Mouse (Mus musculus): Measurements from ENCODE around the gene Tulp4. TPM values are rescaled to one million over a fixed set of nuclear protein-coding genes. Genes with fewer than 3 reads are reported as not detected.
"Not testable (repeated sequence)": the region's sequence is repeated elsewhere in the genome, so short reads cannot be mapped to it uniquely, and the experiment has no call there.

The Tulp4 gene
- polyA plus RNA-seq, 1 experiment from 2014 or later: 100 TPM

DNA sequence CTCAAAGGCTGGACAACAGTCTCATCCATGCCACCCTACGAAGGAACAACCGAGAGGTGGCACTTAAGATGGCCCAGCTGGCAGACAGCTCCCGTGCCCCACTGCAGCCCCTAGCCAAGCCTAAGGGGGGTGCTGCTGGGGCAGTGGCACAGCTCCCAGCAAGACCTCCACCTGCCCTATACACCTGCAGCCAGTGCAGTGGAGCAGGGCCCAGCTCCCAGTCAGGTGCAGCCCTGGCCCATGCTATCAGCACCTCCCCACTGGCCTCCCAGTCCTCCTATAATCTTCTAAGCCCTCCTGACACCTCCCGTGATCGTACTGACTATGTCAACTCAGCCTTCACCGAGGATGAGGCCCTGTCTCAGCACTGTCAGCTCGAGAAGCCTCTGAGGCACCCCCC lies 126.4 kb downstream of the Tulp4 start:
- no CpG with 5 or more reads among the region's 7 CpGs for WGBS
- not testable (repeated sequence) for H3K4me2 ChIP-seq (replicated peaks; ENCODE audit: low read depth, low read length); H3K27me3 ChIP-seq (ENCODE audit: control insufficient read depth, insufficient read depth, low read length); H3K36me3 ChIP-seq (ENCODE audit: control insufficient read depth, insufficient read depth, low read length); H3K27ac ChIP-seq (ENCODE audit: low read length); H3K4me1 ChIP-seq (ENCODE audit: control insufficient read depth, insufficient read depth, low read length); H3K4me3 ChIP-seq (ENCODE audit: low read depth, low read length); H3K9ac ChIP-seq (replicated peaks; ENCODE audit: low read depth, low read length); H3K9me3 ChIP-seq (ENCODE audit: control insufficient read depth, low read depth, low read length)
- ATAC-seq (ENCODE audit: insufficient number of reproducible peaks, insufficient read depth, low FRiP score, low read depth): 0 out of 2 replicates have a peak, but pooled peaks have one; percentile 33

DNA sequence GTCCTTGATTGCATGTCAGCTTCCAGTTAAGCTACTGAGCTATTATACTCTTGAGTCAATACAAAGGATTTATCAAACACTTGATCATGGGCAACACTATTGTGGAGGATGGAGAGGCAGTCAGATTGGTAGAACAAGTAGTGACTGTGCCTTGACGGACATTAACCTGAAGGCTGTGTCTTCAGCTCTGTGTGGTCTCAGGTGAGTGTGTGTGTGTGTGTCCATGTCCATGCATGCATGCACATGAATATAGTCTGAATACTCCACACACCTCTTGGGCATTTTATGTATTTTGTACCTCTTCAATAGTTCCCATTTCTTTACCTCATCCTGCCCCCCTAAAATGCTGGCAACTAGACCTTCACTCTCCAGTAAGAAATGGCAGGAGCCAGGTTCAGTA lies 145.1 kb downstream of the Tulp4 start:
- not testable (repeated sequence) for H3K36me3 ChIP-seq (ENCODE audit: control insufficient read depth, insufficient read depth, low read length); H3K4me3 ChIP-seq (ENCODE audit: low read depth, low read length); H3K27me3 ChIP-seq (ENCODE audit: control insufficient read depth, insufficient read depth, low read length); ATAC-seq (ENCODE audit: insufficient number of reproducible peaks, insufficient read depth, low FRiP score, low read depth); H3K4me2 ChIP-seq (replicated peaks; ENCODE audit: low read depth, low read length); H3K27ac ChIP-seq (ENCODE audit: low read length); H3K9ac ChIP-seq (replicated peaks; ENCODE audit: low read depth, low read length); H3K4me1 ChIP-seq (ENCODE audit: control insufficient read depth, insufficient read depth, low read length); H3K9me3 ChIP-seq (ENCODE audit: control insufficient read depth, low read depth, low read length)
- WGBS: 80% methylated on average over 1 of the region's 1 CpGs

DNA sequence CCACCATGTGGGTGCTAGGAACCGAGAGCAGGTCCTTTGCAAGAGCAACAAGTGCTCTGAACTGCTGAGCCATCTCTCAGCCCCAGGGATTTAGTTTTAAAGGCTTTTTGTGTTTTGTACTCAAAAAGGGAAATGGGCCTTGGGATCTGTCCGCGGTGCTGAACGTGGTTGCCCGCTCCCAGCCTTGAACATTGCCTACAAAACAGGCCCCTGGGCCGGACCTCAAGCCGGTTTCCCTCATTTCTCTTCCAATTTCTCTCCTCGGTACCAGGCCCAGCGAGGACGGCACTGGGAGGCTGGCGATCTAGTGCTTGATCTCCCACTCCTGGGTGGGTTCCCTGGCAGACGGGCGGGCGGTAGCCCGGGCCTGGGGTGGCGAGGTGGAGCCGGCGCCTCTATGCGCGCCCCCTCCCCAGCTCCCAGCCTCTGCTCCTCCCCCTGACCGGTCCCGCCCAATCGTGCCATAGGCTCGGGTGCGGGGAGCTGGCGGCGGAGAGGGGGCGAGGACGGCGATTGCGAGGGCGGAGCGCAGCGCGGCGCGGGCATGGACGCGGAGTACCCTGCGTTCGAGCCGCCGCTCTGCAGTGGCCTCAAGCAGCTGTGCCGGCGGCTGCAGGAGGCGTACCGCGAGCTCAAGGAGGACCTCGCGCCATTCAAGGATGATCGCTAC lies 150.3 kb downstream of the Tulp4 start, which contains the start of gene Tmem181a:
Gene Tmem181a (plus strand): TSS at position 461 of the 670 bp plus-strand sequence.
- peak within 1 kb of the TSS; percentile 27; the same call in 1 of the 2 replicates for H3K4me2 ChIP-seq (replicated peaks; ENCODE audit: low read depth, low read length)
- not testable (repeated sequence) for H3K4me3 ChIP-seq (ENCODE audit: low read depth, low read length); H3K36me3 ChIP-seq (ENCODE audit: control insufficient read depth, insufficient read depth, low read length); H3K27me3 ChIP-seq (ENCODE audit: control insufficient read depth, insufficient read depth, low read length); H3K9me3 ChIP-seq (ENCODE audit: control insufficient read depth, low read depth, low read length); H3K27ac ChIP-seq (ENCODE audit: low read length); H3K9ac ChIP-seq (replicated peaks; ENCODE audit: low read depth, low read length); H3K4me1 ChIP-seq (ENCODE audit: control insufficient read depth, insufficient read depth, low read length)
- peak; percentile 76 for ATAC-seq (ENCODE audit: insufficient number of reproducible peaks, insufficient read depth, low FRiP score, low read depth)
- 3% methylated on average over 5 of the region's 51 CpGs for WGBS

DNA sequence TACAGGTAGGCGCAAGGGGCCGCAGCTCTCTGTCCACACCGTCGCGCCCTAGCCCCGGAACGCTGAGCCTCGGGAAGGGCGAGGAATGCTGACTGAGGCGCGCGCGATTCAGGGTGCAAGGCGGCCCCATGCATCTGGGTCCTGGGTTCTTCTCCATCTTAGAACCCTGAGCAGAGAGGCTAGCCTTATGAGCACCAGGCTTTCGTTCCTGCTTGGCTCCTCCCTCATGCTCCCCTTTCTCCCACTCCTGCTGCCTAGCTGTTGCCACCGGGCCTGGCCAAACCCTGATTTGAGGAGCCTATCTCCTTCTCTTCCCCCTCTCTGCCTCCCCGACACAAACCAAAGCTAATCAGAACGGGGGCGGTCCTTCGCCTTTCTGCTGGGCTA lies 150.8 kb downstream of the Tulp4 start:
- ATAC-seq (ENCODE audit: insufficient number of reproducible peaks, insufficient read depth, low FRiP score, low read depth); H3K9ac ChIP-seq (replicated peaks; ENCODE audit: low read depth, low read length); H3K36me3 ChIP-seq (ENCODE audit: control insufficient read depth, insufficient read depth, low read length); H3K9me3 ChIP-seq (ENCODE audit: control insufficient read depth, low read depth, low read length); H3K4me3 ChIP-seq (ENCODE audit: low read depth, low read length); H3K27ac ChIP-seq (ENCODE audit: low read length); H3K27me3 ChIP-seq (ENCODE audit: control insufficient read depth, insufficient read depth, low read length); H3K4me1 ChIP-seq (ENCODE audit: control insufficient read depth, insufficient read depth, low read length): not testable (repeated sequence)
- 0% methylated on average over 8 of the region's 20 CpGs for WGBS
- 0 out of 2 replicates have a peak overlapping the region, but pooled peaks have one; percentile 27 for H3K4me2 ChIP-seq (replicated peaks; ENCODE audit: low read depth, low read length)

DNA sequence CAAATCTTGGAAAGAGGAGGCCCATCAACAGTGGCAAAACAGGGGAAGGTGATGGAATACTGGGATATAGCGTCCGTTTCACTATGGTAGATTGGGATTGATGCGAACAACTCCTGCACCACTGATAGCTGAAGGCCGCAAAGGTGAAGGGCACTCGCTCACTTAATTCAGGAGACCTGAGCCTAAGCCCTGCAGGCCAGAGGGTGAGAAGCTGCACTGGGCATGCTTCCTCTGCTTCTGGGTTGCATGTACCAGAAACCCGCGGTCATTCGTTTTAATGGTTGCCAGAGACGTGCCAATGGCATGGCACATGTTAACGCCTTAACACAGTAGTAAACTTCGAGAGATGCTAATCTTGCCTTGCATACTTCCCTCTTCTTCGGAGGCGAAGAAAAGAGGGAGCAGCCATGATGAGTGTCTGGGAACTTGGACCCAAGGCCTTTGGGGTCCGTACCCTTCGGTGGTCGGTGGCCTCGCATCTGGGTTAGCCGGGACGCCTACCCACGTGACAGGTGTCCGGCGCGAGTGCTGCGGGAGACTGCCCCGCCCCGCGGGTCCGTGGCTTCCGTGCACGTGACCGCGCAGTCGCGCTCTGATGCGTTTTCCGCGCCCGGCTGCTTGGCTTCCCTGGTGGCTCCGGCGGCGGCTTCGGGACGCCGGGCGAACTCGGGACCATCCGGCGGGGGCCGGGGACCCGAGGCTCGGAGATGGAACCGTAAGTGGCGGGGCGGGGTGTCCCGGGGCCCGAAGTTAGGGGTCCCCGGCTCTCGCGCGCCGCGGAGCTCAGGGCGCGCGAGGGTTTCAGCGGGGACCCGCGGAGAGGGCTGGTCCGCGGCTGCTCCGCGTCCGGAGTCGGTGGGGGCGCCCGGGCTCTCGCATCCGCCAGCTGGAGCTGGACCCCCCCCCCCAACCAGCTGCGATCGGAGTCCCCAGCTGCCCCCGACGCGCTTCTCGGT lies 163.9 kb downstream of the Tulp4 start:
- not testable (repeated sequence) for H3K9me3 ChIP-seq (ENCODE audit: control insufficient read depth, low read depth, low read length); H3K27ac ChIP-seq (ENCODE audit: low read length); H3K9ac ChIP-seq (replicated peaks; ENCODE audit: low read depth, low read length); H3K4me1 ChIP-seq (ENCODE audit: control insufficient read depth, insufficient read depth, low read length); H3K36me3 ChIP-seq (ENCODE audit: control insufficient read depth, insufficient read depth, low read length); H3K27me3 ChIP-seq (ENCODE audit: control insufficient read depth, insufficient read depth, low read length)
- peak; percentile 79 for ATAC-seq (ENCODE audit: insufficient number of reproducible peaks, insufficient read depth, low FRiP score, low read depth)
- Histone ChIP-seq H3K4me3 (ENCODE audit: low read depth, low read length) (peak overlapping the region; percentile 41), H3K4me2 (replicated peaks; ENCODE audit: low read depth, low read length) (peak overlapping the region; percentile 44)
- WGBS: 2% methylated on average over 57 of the region's 84 CpGs

DNA sequence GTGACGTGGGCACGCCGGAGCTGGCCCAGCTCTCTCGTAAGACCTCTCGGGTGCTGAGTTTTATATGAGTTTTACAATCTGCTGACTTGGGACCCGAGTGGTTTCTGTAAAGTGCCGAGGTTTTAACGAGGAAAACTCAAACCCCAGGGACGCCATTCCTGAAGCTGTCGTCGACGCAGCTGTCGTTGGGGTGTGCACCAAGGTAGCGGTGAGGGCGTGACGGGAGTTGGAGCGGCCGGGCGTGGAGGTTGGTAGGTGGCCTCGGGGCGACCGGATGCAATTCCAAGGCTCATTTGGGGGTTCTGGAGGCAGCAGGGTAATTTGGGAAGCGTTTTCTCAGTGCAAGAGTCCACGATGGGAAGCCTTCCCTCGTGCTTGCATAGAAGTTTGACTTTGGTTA lies 164.6 kb downstream of the Tulp4 start:
- H3K4me1 ChIP-seq (ENCODE audit: control insufficient read depth, insufficient read depth, low read length); H3K9me3 ChIP-seq (ENCODE audit: control insufficient read depth, low read depth, low read length); H3K36me3 ChIP-seq (ENCODE audit: control insufficient read depth, insufficient read depth, low read length); H3K27me3 ChIP-seq (ENCODE audit: control insufficient read depth, insufficient read depth, low read length); H3K9ac ChIP-seq (replicated peaks; ENCODE audit: low read depth, low read length); ATAC-seq (ENCODE audit: insufficient number of reproducible peaks, insufficient read depth, low FRiP score, low read depth); H3K27ac ChIP-seq (ENCODE audit: low read length): not testable (repeated sequence)
- H3K4me2 ChIP-seq (replicated peaks; ENCODE audit: low read depth, low read length): peak overlapping the region; percentile 44
- peak overlapping the region; percentile 41 for H3K4me3 ChIP-seq (ENCODE audit: low read depth, low read length)
- under 1% methylated on average over 22 of the region's 25 CpGs for WGBS

DNA sequence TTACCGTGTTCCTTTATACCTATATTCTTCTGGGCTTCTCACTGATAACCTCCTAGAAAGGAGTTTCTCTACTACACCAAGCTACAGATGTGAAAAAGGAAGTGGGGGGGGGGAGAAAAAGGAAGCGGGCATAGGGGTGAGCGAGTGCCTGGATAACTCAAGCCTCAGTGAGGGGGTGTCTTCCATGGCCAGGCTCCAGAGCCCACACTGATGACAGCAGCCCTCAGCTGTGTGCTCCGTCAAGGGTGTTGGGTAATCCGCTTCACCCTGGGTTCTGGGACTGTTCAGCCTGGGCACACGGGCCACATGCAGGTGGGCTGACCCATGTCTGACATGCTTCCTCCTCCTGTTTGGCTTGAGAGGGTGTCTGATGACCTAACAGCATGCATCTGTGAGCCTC lies 165.7 kb downstream of the Tulp4 start:
- ATAC-seq (ENCODE audit: insufficient number of reproducible peaks, insufficient read depth, low FRiP score, low read depth); H3K4me3 ChIP-seq (ENCODE audit: low read depth, low read length); H3K27ac ChIP-seq (ENCODE audit: low read length); H3K27me3 ChIP-seq (ENCODE audit: control insufficient read depth, insufficient read depth, low read length); H3K9ac ChIP-seq (replicated peaks; ENCODE audit: low read depth, low read length); H3K4me1 ChIP-seq (ENCODE audit: control insufficient read depth, insufficient read depth, low read length); H3K4me2 ChIP-seq (replicated peaks; ENCODE audit: low read depth, low read length); H3K9me3 ChIP-seq (ENCODE audit: control insufficient read depth, low read depth, low read length); H3K36me3 ChIP-seq (ENCODE audit: control insufficient read depth, insufficient read depth, low read length): not testable (repeated sequence)
- WGBS: 92% methylated on average over 6 of the region's 6 CpGs

DNA sequence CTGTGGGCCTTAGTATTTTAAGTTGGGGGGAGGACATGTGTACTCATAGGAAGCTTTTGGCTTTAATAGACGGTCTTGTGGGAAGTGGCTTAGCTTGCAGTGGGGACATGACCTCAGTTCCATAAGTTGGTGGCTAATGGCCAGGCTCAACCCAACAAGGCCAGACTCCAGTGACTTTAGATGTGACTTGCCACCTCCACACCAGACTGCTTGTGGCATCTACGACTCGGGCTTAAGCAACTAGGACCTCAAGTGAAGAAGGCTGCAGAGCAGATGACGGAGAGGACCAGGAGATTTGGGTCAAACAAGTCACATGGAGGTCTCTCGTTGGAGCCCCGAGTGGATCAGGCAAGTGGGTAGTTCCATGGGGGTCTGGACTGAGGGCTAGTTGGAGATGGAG lies 168.5 kb downstream of the Tulp4 start:
- H3K4me2 ChIP-seq (replicated peaks; ENCODE audit: low read depth, low read length); H3K36me3 ChIP-seq (ENCODE audit: control insufficient read depth, insufficient read depth, low read length); H3K27ac ChIP-seq (ENCODE audit: low read length); ATAC-seq (ENCODE audit: insufficient number of reproducible peaks, insufficient read depth, low FRiP score, low read depth); H3K27me3 ChIP-seq (ENCODE audit: control insufficient read depth, insufficient read depth, low read length); H3K9me3 ChIP-seq (ENCODE audit: control insufficient read depth, low read depth, low read length); H3K4me3 ChIP-seq (ENCODE audit: low read depth, low read length); H3K4me1 ChIP-seq (ENCODE audit: control insufficient read depth, insufficient read depth, low read length); H3K9ac ChIP-seq (replicated peaks; ENCODE audit: low read depth, low read length): not testable (repeated sequence)
- WGBS: 90% methylated on average over 4 of the region's 6 CpGs
